Comparison of ENCODE assay signal across 8 mouse cellular contexts in the genomic region with DNA sequence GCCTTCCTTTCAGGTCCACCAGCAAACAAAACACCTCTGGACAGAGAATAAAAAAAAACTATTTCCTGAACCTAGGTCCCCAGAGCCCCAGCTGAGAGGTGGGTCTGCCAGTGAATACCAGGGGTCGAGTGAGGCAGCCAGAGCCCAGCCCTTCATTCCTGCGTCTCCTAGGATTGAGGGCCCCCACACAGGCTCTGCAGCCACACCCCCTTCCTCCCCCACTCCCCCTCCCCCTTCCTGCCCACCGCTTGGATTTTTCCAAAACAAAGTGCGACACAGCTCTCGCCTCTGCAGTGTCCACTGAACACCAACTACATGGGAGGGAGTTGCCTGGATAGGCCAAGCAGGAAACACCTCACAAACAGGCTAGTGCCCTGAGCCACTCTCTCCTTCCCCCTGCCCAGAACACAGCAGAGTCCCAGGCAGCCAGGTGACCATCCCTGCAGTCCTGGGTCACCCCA.
A peak's percentile ranks its signal among the peaks of the same experiment; 100 is the strongest.
DNase-seq lines count a peak whose midpoint lies in the region; ATAC-seq and TF ChIP-seq lines count a peak whose summit lies in the region.

No protein-coding gene starts in this region.

- peaks cover 42% of the 10 kb centered on the region for H3K4me1 ChIP-seq in embryonic fibroblast, embryonic 13.5 days (ENCODE audit: control insufficient read depth, insufficient read depth, low read length)
- peaks cover 55% of the 10 kb centered on the region for H3K4me1 ChIP-seq in lung, embryonic 14.5 days (ENCODE audit: insufficient read depth)

- ATAC-seq in lung, embryonic 14.5 days (ENCODE audit: insufficient read depth), result no peak; the same call in 1 of the 2 replicates
- ATAC-seq in megakaryocyte-erythroid progenitor cell, adult 5-6 weeks (replicated peaks; ENCODE audit: low FRiP score, low TSS enrichment, poor library complexity, severe bottlenecking), result no peak
- no peak for ATAC-seq in inflammation-experienced regulatory T-cells, adult 6 months

- TF ChIP-seq POLR2A in embryonic fibroblast, embryonic 13.5 days (IDR thresholded peaks at IDR 0.05; ENCODE audit: low read depth, low read length), result no peak

- 4% methylated on average over 5 of the region's 5 CpGs for WGBS in lung, embryonic 14.5 days

- no peak overlapping the region for H3K9ac ChIP-seq in lung, embryonic 14.5 days

- H3K4me3 ChIP-seq in embryonic fibroblast, embryonic 13.5 days (ENCODE audit: insufficient read depth, low read length), result no peak overlapping the region
- H3K4me3 ChIP-seq in lung, embryonic 14.5 days (ENCODE audit: low read depth, low read length), result no peak overlapping the region

- intact Hi-C loops in gastrocnemius, postnatal 14 days (cut with DNase I; ENCODE audit: low total_unique reads), result no loop called here

- H3K36me3 ChIP-seq in lung, embryonic 14.5 days (ENCODE audit: insufficient read depth), result peaks cover 24% of the 10 kb centered on the region

- peak; percentile 68 for DNase-seq in gastrocnemius, postnatal 25 days
- DNase-seq in gastrocnemius, postnatal 14 days, result no peak
- DNase-seq in kidney, adult 18-20 months, result peak; percentile 73
- peak; percentile 66 for DNase-seq in lung, embryonic 14.5 days
- no peak for DNase-seq in right cerebral cortex, postnatal 4 days

- H3K27ac ChIP-seq in embryonic fibroblast, embryonic 13.5 days (ENCODE audit: insufficient read depth, low read length), result peak overlapping the region; percentile 80
- peak overlapping the region; percentile 93 for H3K27ac ChIP-seq in lung, embryonic 14.5 days (ENCODE audit: low read depth)

- no peaks in the 10 kb centered on the region for H3K9me3 ChIP-seq in lung, embryonic 14.5 days (ENCODE audit: low read depth, low read length)

- TF ChIP-seq CTCF in embryonic fibroblast, embryonic 13.5 days (IDR thresholded peaks at IDR 0.05; ENCODE audit: borderline replicate concordance, insufficient read depth, low read length), result no peak
- no peak for TF ChIP-seq CTCF in lung, embryonic 14.5 days (IDR thresholded peaks at IDR 0.05; ENCODE audit: low read depth)

- H3K4me2 ChIP-seq in lung, embryonic 14.5 days, result 0 out of 2 replicates have a peak overlapping the region, but pooled peaks have one; percentile 19

- no peaks in the 10 kb centered on the region for H3K27me3 ChIP-seq in lung, embryonic 14.5 days (ENCODE audit: insufficient read depth, low read length)

Comparison
In these comparisons a context has a peak if more than half of its experiments do, and no peak if none do; other contexts are left out.
1. DNase-seq: peak in gastrocnemius, postnatal 25 days (single experiment), kidney, adult 18-20 months (single experiment) and lung, embryonic 14.5 days (single experiment); none in gastrocnemius, postnatal 14 days (single experiment) and right cerebral cortex, postnatal 4 days (single experiment).